Mouse (Mus musculus) C2C12 (cell line): ENCODE results near the gene Dnajc6. TPM values are rescaled to one million over a fixed set of nuclear protein-coding genes. Genes with fewer than 3 reads are reported as not detected.

Source experiments
- H3K27me3 ChIP-seq: one replicate; pipeline ENCODE4 v1.6.1; 2011; ENCODE audit not compliant: control insufficient read depth, insufficient read depth, insufficient read length
- H3K36me3 ChIP-seq: one replicate; pipeline ENCODE4 v1.6.1; 2011; ENCODE audit not compliant: control insufficient read depth, insufficient read depth
- H3K4me3 ChIP-seq: one replicate; pipeline ENCODE4 v1.5.1; 2011; ENCODE audit warnings: mild to moderate bottlenecking, control low read depth; ENCODE audit not compliant: poor library complexity, insufficient read depth, severe bottlenecking
- H3K79me2 ChIP-seq: one replicate; pipeline ENCODE4 v1.6.1; 2011; ENCODE audit not compliant: control insufficient read depth, insufficient read depth
- H3K79me3 ChIP-seq: one replicate; pipeline ENCODE4 v1.6.1; 2011; ENCODE audit warnings: low read depth, control low read depth
- H3ac ChIP-seq: one replicate; pipeline ENCODE3; 2011; ENCODE audit warnings: low read depth; ENCODE audit not compliant: control insufficient read depth, insufficient read length
- CEBPB ChIP-seq: IDR thresholded peaks from one replicate; pipeline ENCODE4 v1.6.1; 2011; ENCODE audit warnings: low read depth, mild to moderate bottlenecking, control low read depth, moderate library complexity
- CTCF ChIP-seq: IDR thresholded peaks from one replicate; pipeline ENCODE4 v1.5.1; 2011; ENCODE audit not compliant: control insufficient read depth, insufficient read depth, insufficient read length
- FOSL1 ChIP-seq: IDR thresholded peaks from one replicate; pipeline ENCODE4 v1.8.0; 2011; ENCODE audit warnings: mild to moderate bottlenecking, low read length; ENCODE audit not compliant: poor library complexity, insufficient read depth, severe bottlenecking
- MAX ChIP-seq: IDR thresholded peaks from one replicate; pipeline ENCODE4 v1.6.1; 2011; ENCODE audit warnings: mild to moderate bottlenecking, control low read depth
- MYOD1 ChIP-seq: IDR thresholded peaks from one replicate; pipeline ENCODE4 v1.6.1; 2011; ENCODE audit warnings: low read depth; ENCODE audit not compliant: control insufficient read depth, insufficient read length
- MYOG ChIP-seq: IDR thresholded peaks from one replicate; pipeline ENCODE4 v1.6.1; 2011; ENCODE audit not compliant: control insufficient read depth, insufficient read length; ENCODE audit errors: extremely low read depth
- USF1 ChIP-seq: IDR thresholded peaks from one replicate; pipeline ENCODE4 v1.6.1; 2011; ENCODE audit warnings: low read depth, mild to moderate bottlenecking, control low read depth, moderate library complexity
- polyA plus RNA-seq: library from polyadenylated mRNA; unstranded; fragments of >200 nt; fragmentation: generic; extraction: Trizol; gene quantifications from one replicate; pipeline ENCODE4 v1.2.1, GENCODE M21; 2012; ENCODE audit warnings: missing spikeins

Dnajc6 gene
- polyA plus RNA-seq, 1 experiment = not detected

DNA sequence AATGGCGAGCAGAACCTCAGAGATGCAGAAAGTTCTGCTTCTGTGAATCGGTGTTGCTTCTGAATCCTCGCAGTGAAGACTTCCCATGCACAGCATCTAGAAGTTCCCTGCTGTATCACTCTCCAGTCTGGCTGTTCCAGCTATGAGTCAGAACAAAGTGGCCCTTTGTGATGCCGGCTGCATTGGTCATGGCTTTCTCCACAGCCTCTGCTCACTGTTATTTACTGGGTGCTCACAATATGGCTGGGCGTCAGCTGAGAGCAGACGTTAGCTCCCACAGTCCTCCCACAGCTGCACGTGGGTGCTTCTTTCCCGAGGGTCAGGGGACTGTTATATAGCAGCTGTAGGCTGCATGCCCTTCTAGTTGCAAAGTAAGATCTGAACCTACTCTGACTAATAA, 92.5 kb downstream of the Dnajc6 start:
- Histone ChIP-seq H3K4me3 (no peak overlapping the region), H3K36me3 (no peaks in the 10 kb centered on the region), H3K79me2 (no peaks in the 10 kb centered on the region), H3K79me3 (no peaks in the 10 kb centered on the region), H3ac (no peak overlapping the region), H3K27me3 (no peaks in the 10 kb centered on the region)
- TF ChIP-seq MAX = no peak
- no peak for TF ChIP-seq USF1
- TF ChIP-seq CEBPB = no peak
- no peak for TF ChIP-seq MYOG
- TF ChIP-seq FOSL1 = no peak

DNA sequence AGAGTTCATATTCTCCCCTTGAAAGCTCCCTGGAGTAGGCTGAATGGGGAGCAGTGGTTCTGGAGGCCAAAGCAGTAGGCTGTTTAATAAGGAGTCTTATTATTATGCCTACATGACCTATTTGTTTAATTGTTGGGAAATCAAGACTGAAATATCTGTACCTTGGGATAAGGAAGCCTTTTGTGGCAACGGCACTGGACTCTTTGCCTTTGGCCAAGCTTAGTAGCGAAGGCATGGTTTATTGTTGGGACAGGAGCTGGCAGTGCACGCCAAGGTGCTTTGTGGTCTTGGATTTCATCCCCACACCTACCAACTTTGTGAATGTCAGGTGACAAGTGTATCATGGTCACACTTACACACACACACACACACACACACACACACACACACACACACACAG, 93.3 kb downstream of the Dnajc6 start:
- Histone ChIP-seq H3K27me3 (no peaks in the 10 kb centered on the region), H3ac (no peak overlapping the region), H3K4me3 (no peak overlapping the region), H3K79me3 (no peaks in the 10 kb centered on the region), H3K79me2 (no peaks in the 10 kb centered on the region), H3K36me3 (no peaks in the 10 kb centered on the region)
- TF ChIP-seq FOSL1 (no peak), MYOD1 (no peak), CTCF (no peak), MAX (no peak), USF1 (no peak), MYOG (no peak), CEBPB (no peak)

DNA sequence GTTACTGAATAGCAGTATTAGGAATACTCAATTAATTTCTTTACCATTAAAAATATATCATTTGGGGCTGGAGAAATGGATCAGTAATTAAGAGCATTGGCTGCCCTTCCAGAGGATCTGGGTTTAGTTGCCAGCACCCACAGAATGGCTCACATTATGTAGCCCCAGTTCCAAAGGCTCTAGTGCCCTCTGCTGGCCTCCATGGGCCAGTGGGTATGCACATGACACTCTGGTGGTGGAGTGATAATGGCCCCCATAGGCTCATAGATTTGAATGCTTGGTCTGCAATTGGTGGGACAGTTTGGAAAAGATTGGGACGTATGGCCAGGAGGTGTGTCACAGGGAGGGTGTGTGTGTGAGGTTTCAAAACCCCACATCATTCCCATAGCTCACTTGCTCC, 95.0 kb downstream of the Dnajc6 start:
- no peak overlapping the region for H3ac ChIP-seq
- H3K27me3 ChIP-seq = no peaks in the 10 kb centered on the region
- H3K36me3 ChIP-seq = no peaks in the 10 kb centered on the region
- H3K79me2 ChIP-seq = no peaks in the 10 kb centered on the region
- TF ChIP-seq FOSL1 (no peak), CEBPB (no peak), CTCF (no peak), MYOD1 (no peak), USF1 (no peak), MYOG (no peak), MAX (no peak)
- no peaks in the 10 kb centered on the region for H3K79me3 ChIP-seq
- no peak overlapping the region for H3K4me3 ChIP-seq

DNA sequence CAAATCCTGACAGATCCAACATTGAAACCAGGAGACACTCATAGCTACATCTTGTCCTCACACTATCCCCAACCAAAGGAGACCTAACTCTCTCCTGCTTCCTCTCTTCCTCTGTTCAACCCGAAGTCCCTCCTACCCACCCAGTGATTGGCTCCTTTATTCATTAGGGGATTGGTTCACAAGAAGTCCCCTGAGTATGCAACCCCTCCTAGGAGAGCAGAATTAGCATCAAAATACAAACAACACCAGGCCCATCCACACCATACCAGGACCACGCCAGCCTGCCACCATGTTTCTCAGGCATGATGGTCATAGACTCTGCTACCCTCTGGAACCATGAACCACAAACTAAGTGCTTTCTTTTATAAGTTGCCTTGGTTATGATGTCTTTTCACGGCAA, 96.0 kb downstream of the Dnajc6 start:
- no peaks in the 10 kb centered on the region for H3K27me3 ChIP-seq
- TF ChIP-seq CTCF (no peak), MAX (no peak), USF1 (no peak)
- no peak overlapping the region for H3ac ChIP-seq
- H3K79me2 ChIP-seq = no peaks in the 10 kb centered on the region
- H3K36me3 ChIP-seq = no peaks in the 10 kb centered on the region
- H3K79me3 ChIP-seq = no peaks in the 10 kb centered on the region
- H3K4me3 ChIP-seq = no peak overlapping the region

DNA sequence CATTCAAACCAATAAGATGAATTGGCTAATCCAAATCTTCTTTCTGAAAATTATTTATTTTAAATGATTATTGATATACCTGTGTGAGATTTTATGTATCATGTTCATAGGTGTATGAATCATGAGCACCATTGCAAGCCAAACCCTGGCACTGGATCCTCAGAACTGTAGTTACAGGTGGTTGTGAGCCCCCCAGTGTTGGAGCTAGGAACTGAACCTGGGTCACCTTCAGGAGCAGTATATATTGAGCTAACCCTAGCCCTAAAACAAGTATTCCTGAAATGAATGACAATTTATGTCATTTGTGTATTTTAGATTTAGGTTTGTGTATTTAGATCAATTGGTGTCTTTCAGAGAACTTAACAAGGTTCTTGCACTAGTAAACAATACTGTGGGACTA, 105.3 kb downstream of the Dnajc6 start:
- Histone ChIP-seq H3K27me3 (no peaks in the 10 kb centered on the region), H3K79me2 (no peaks in the 10 kb centered on the region), H3K79me3 (no peaks in the 10 kb centered on the region), H3K4me3 (no peak overlapping the region), H3K36me3 (no peaks in the 10 kb centered on the region), H3ac (no peak overlapping the region)
- TF ChIP-seq USF1 = no peak
- no peak for TF ChIP-seq MYOG
- TF ChIP-seq CEBPB = no peak
- TF ChIP-seq MAX = no peak
- no peak for TF ChIP-seq CTCF
- TF ChIP-seq MYOD1 = no peak
- no peak for TF ChIP-seq FOSL1

DNA sequence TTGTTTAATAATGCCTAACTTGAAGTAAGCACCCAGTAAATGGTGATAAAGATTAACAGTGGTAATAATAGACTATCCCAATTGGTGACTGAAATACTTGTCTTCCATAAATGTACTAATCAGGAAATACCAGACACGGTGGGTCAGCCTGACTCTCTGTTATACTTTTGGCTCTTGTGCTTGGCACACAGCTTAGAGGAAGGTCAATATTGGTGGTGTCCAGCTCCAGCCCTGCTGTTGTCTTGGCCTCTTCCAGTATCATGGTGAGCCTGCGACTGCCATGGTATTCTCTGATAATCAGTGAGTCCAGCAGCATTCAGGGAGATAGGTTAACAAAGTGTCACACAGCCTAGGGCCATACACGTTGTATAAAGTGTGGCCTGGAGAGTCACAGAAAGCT, 107.2 kb downstream of the Dnajc6 start:
- Histone ChIP-seq H3K36me3 (no peaks in the 10 kb centered on the region), H3K79me3 (no peaks in the 10 kb centered on the region), H3K4me3 (no peak overlapping the region), H3K79me2 (no peaks in the 10 kb centered on the region), H3K27me3 (no peaks in the 10 kb centered on the region), H3ac (no peak overlapping the region)
- TF ChIP-seq CTCF = no peak
- TF ChIP-seq USF1 = no peak
- TF ChIP-seq MAX = no peak
- no peak for TF ChIP-seq FOSL1
- TF ChIP-seq MYOG = no peak
- no peak for TF ChIP-seq MYOD1
- no peak for TF ChIP-seq CEBPB
